Mouse (Mus musculus) v-Abl transformed pro-B cells (cell line): ENCODE results near the gene Gc.

Experiments
- in situ Hi-C, 2 experiments: fragments of 400-800 bp; cut with MboI; formaldehyde crosslinking; loops; one replicate each; pipeline ENCODE4 v1.15.1; 2025; ENCODE audit not compliant: unreplicated experiment in 2 of 2

Gene Gc

GRCm38 (mm10) chr5:89457554-89458062 lies at the start of gene Gc:
Gene Gc, minus strand, starts transcription at chr5:89457898.
- in situ Hi-C loops: no loop called here

GRCm38 (mm10) chr5:89500182-89500581 lies 42.5 kb upstream of the Gc start:
- in situ Hi-C loops: no loop called here

- in situ Hi-C loops: no loop called here
Measured at GRCm38 (mm10) chr5:89492560-89492959, 34.9 kb upstream of the Gc start.

- in situ Hi-C loops: no loop called here
Measured at GRCm38 (mm10) chr5:89470483-89470882, 12.8 kb upstream of the Gc start.

GRCm38 (mm10) chr5:89467886-89468285 lies 10.2 kb upstream of the Gc start:
- in situ Hi-C loops: no loop called here

GRCm38 (mm10) chr5:89467045-89467444 lies 9.3 kb upstream of the Gc start:
- in situ Hi-C loops: no loop called here

GRCm38 (mm10) chr5:89466275-89466674 lies 8.6 kb upstream of the Gc start:
- in situ Hi-C loops: no loop called here

GRCm38 (mm10) chr5:89461817-89462216 lies 4.1 kb upstream of the Gc start:
- in situ Hi-C loops: no loop called here

GRCm38 (mm10) chr5:89459591-89459990 lies 1.9 kb upstream of the Gc start:
- in situ Hi-C loops: no loop called here

GRCm38 (mm10) chr5:89458987-89459386 lies 1.3 kb upstream of the Gc start:
- in situ Hi-C loops: no loop called here

GRCm38 (mm10) chr5:89455526-89455925 lies 2.2 kb downstream of the Gc start:
- in situ Hi-C loops: no loop called here

- in situ Hi-C loops: no loop called here
Measured at GRCm38 (mm10) chr5:89450798-89451197, 6.9 kb downstream of the Gc start.

- in situ Hi-C loops: no loop called here
Measured at GRCm38 (mm10) chr5:89449325-89449724, 8.4 kb downstream of the Gc start.

- in situ Hi-C loops: no loop called here
Measured at GRCm38 (mm10) chr5:89447978-89448377, 9.7 kb downstream of the Gc start.

GRCm38 (mm10) chr5:89444360-89444759 lies 13.3 kb downstream of the Gc start:
- in situ Hi-C loops: no loop called here

- in situ Hi-C loops: no loop called here
Measured at GRCm38 (mm10) chr5:89411536-89411935, 46.2 kb downstream of the Gc start.

GRCm38 (mm10) chr5:89407376-89408082 lies 50.2 kb downstream of the Gc start:
- in situ Hi-C loops: no loop called here

- in situ Hi-C loops: no loop called here
Measured at GRCm38 (mm10) chr5:89405132-89405531, 52.6 kb downstream of the Gc start.

- in situ Hi-C loops: loop anchor here in 1 of 2 experiments (25.0 kb wide), 2 partner anchors 478 to 703 kb away; partner anchors contain the start of gene Grsf1
Measured at GRCm38 (mm10) chr5:89390405-89390804, 67.3 kb downstream of the Gc start.

- in situ Hi-C loops: loop anchor here (5.0 to 25.0 kb wide), 6 partner anchors 291 to 697 kb away; partner anchors contain the start of genes Grsf1 (in 1 of the 2) and Slc4a4 (in 1 of the 2)
Measured at GRCm38 (mm10) chr5:89384204-89384603, 73.5 kb downstream of the Gc start.

- in situ Hi-C loops: loop anchor here (5.0 to 25.0 kb wide), 6 partner anchors 293 to 694 kb away; partner anchors contain the start of genes Grsf1 (in 1 of the 2) and Slc4a4 (in 1 of the 2)
Measured at GRCm38 (mm10) chr5:89381340-89381739, 76.4 kb downstream of the Gc start.

- in situ Hi-C loops: no loop called here
Measured at GRCm38 (mm10) chr5:89370140-89370539, 87.6 kb downstream of the Gc start.
